27 mouse cellular contexts compared by ENCODE assay signal in the genomic region with DNA sequence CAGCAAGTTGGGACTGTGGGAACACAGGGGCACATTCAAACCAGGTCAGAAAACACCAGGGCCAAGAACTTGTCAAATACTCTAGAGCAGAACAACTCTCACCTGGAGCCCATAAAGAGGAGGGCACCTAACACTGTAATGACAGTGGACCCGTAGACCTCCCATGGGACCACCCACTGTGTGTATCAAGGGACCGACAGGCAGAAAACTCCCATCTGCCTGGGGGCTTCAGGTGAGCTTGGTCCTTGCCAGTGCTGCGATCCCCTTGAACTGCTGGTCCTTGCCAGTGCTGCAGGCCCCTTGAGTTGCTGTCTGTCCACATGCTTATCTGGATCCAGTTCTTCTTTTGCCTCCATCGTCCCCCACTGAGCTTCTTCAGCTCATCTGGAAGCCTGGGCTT.
DNase-seq lines count a peak whose midpoint lies in the region; ATAC-seq and TF ChIP-seq lines count a peak whose summit lies in the region.
"Had no signal": no experiment of that assay in that cellular context is flagged by ENCODE, and none has a peak within 500 bp of the region (broad histone marks: within the 10 kb centered on the region; RNA-seq: fewer than 3 reads in every experiment).

No protein-coding gene starts in this region.

- H3K27me3 ChIP-seq in hindbrain, embryonic 12.5 days: no peaks in the 10 kb centered on the region
- no peaks in the 10 kb centered on the region for H3K27me3 ChIP-seq in hindbrain, postnatal 0 days (ENCODE audit: insufficient read depth, low read length)
- H3K27me3 ChIP-seq in kidney, embryonic 16.5 days (ENCODE audit: insufficient read depth, low read length): no peaks in the 10 kb centered on the region
- H3K27me3 ChIP-seq in embryonic facial prominence, embryonic 10.5 days (replicated peaks; ENCODE audit: low read depth, poor library complexity, severe bottlenecking): peaks cover 18% of the 10 kb centered on the region
- H3K27me3 ChIP-seq in forebrain, embryonic 15.5 days: no peaks in the 10 kb centered on the region
- H3K27me3 ChIP-seq: embryonic facial prominence, embryonic 13.5 days; hindbrain, embryonic 15.5 days had no signal

- ATAC-seq in hindbrain, embryonic 12.5 days (ENCODE audit: low FRiP score): no peak
- no peak for ATAC-seq in hindbrain, postnatal 0 days
- ATAC-seq in kidney, embryonic 16.5 days (ENCODE audit: low FRiP score, low TSS enrichment): no peak
- no peak for ATAC-seq in forebrain, embryonic 15.5 days (replicated peaks)
- ATAC-seq: activated CD4-positive, CD25-positive, alpha-beta regulatory T cell, adult 4 months; forebrain, embryonic 16.5 days; inflammation-experienced regulatory T-cells, adult 6 months; intestine, embryonic 16.5 days had no signal

- H3K4me2 ChIP-seq in hindbrain, embryonic 12.5 days (replicated peaks): no peak overlapping the region
- H3K4me2 ChIP-seq in hindbrain, postnatal 0 days (ENCODE audit: low read depth, low read length): no peak overlapping the region
- no peak overlapping the region for H3K4me2 ChIP-seq in kidney, embryonic 16.5 days (replicated peaks; ENCODE audit: low read depth, low read length)
- H3K4me2 ChIP-seq in forebrain, embryonic 15.5 days (replicated peaks): no peak overlapping the region
- H3K4me2 ChIP-seq: embryonic facial prominence, embryonic 13.5 days; forebrain, embryonic 12.5 days; heart, embryonic 12.5 days; heart, embryonic 15.5 days; hindbrain, embryonic 15.5 days had no signal

- H3K4me3 ChIP-seq in hindbrain, embryonic 12.5 days: no peak overlapping the region
- H3K4me3 ChIP-seq in hindbrain, postnatal 0 days (ENCODE audit: low read length): no peak overlapping the region
- H3K4me3 ChIP-seq in kidney, embryonic 16.5 days (ENCODE audit: low read length): no peak overlapping the region
- H3K4me3 ChIP-seq in embryonic facial prominence, embryonic 10.5 days: no peak overlapping the region
- H3K4me3 ChIP-seq in forebrain, embryonic 15.5 days: no peak overlapping the region
- H3K4me3 ChIP-seq: embryonic facial prominence, embryonic 13.5 days; erythroblast, embryonic 14.5 days; forebrain, embryonic 12.5 days; heart, embryonic 12.5 days; heart, embryonic 15.5 days; hindbrain, embryonic 15.5 days had no signal

- TF ChIP-seq CTCF in hindbrain, postnatal 0 days (IDR thresholded peaks at IDR 0.05; ENCODE audit: low read depth): no peak

- 65% methylated on average over 4 of the region's 4 CpGs for whole genome bisulfite sequencing in hindbrain, embryonic 12.5 days
- 55% methylated on average over 4 of the region's 4 CpGs for WGBS in hindbrain, postnatal 0 days
- 56% methylated on average over 4 of the region's 4 CpGs for WGBS in kidney, embryonic 16.5 days
- whole genome bisulfite sequencing in embryonic facial prominence, embryonic 10.5 days: 81% methylated on average over 4 of the region's 4 CpGs
- WGBS in forebrain, embryonic 15.5 days: 77% methylated on average over 4 of the region's 4 CpGs

- no peaks in the 10 kb centered on the region for H3K9me3 ChIP-seq in hindbrain, embryonic 12.5 days (replicated peaks)
- H3K9me3 ChIP-seq in hindbrain, postnatal 0 days (ENCODE audit: low read length): no peaks in the 10 kb centered on the region
- 0 out of 2 replicates have a peak, but pooled peaks cover 4% of the 10 kb centered on the region for H3K9me3 ChIP-seq in kidney, embryonic 16.5 days (ENCODE audit: low read length)
- H3K9me3 ChIP-seq in embryonic facial prominence, embryonic 10.5 days: peaks cover 4% of the 10 kb centered on the region; the same call in 1 of the 2 replicates
- no peaks in the 10 kb centered on the region; the same call in 1 of the 2 replicates for H3K9me3 ChIP-seq in forebrain, embryonic 15.5 days
- H3K9me3 ChIP-seq: embryonic facial prominence, embryonic 13.5 days; forebrain, embryonic 12.5 days; heart, embryonic 15.5 days; hindbrain, embryonic 15.5 days had no signal

- H3K4me1 ChIP-seq in hindbrain, embryonic 12.5 days: peaks cover 50% of the 10 kb centered on the region
- peaks cover 13% of the 10 kb centered on the region; the same call in 1 of the 2 replicates for H3K4me1 ChIP-seq in hindbrain, postnatal 0 days (ENCODE audit: insufficient read depth, low read length)
- H3K4me1 ChIP-seq in kidney, embryonic 16.5 days (ENCODE audit: insufficient read depth, low read length): peaks cover 47% of the 10 kb centered on the region
- H3K4me1 ChIP-seq in embryonic facial prominence, embryonic 10.5 days: peaks cover 51% of the 10 kb centered on the region
- peaks cover 31% of the 10 kb centered on the region for H3K4me1 ChIP-seq in forebrain, embryonic 15.5 days

- H3K36me3 ChIP-seq in hindbrain, embryonic 12.5 days: no peaks in the 10 kb centered on the region
- no peaks in the 10 kb centered on the region for H3K36me3 ChIP-seq in hindbrain, postnatal 0 days (ENCODE audit: insufficient read depth, low read length)
- H3K36me3 ChIP-seq in kidney, embryonic 16.5 days (ENCODE audit: insufficient read depth, low read length): no peaks in the 10 kb centered on the region
- no peaks in the 10 kb centered on the region for H3K36me3 ChIP-seq in embryonic facial prominence, embryonic 10.5 days (replicated peaks)
- H3K36me3 ChIP-seq in forebrain, embryonic 15.5 days: no peaks in the 10 kb centered on the region
- H3K36me3 ChIP-seq: embryonic facial prominence, embryonic 13.5 days; forebrain, embryonic 12.5 days; heart, embryonic 12.5 days; heart, embryonic 15.5 days; hindbrain, embryonic 15.5 days had no signal

- peak; percentile 62 for DNase-seq in heart, adult 11 months
- DNase-seq in heart, adult 9 months (ENCODE audit: low spot score in 2 of 2): no peak
- DNase-seq in hindbrain, postnatal 0 days (ENCODE audit: low spot score): no peak
- DNase-seq in kidney, adult 9 months: no peak
- no peak for DNase-seq in embryonic facial prominence, embryonic 10.5 days (ENCODE audit: low spot score)
- DNase-seq: adrenal gland, adult 8-10 months; adrenal gland, postnatal 25 days; cerebellum, adult 11-12 months; cerebellum, adult 8-10 months; cerebellum, postnatal 36 days; gastrocnemius, postnatal 10 days; gastrocnemius, postnatal 36 days; heart, postnatal 10 days; heart, postnatal 36 days had no signal

- H3K27ac ChIP-seq in hindbrain, embryonic 12.5 days: peak overlapping the region; percentile 93
- no peak overlapping the region for H3K27ac ChIP-seq in hindbrain, postnatal 0 days
- peak overlapping the region; percentile 97; the same call in 1 of the 2 replicates for H3K27ac ChIP-seq in kidney, embryonic 16.5 days (ENCODE audit: low read length)
- peak overlapping the region; percentile 71 for H3K27ac ChIP-seq in embryonic facial prominence, embryonic 10.5 days (replicated peaks)
- H3K27ac ChIP-seq in forebrain, embryonic 15.5 days (replicated peaks): no peak overlapping the region
- H3K27ac ChIP-seq: heart, embryonic 15.5 days; hindbrain, embryonic 15.5 days had no signal

- no peak overlapping the region for H3K9ac ChIP-seq in hindbrain, embryonic 12.5 days
- H3K9ac ChIP-seq in hindbrain, postnatal 0 days (replicated peaks; ENCODE audit: low read length): no peak overlapping the region
- H3K9ac ChIP-seq in kidney, embryonic 16.5 days (replicated peaks; ENCODE audit: low read length): no peak overlapping the region
- no peak overlapping the region for H3K9ac ChIP-seq in forebrain, embryonic 15.5 days (replicated peaks)
- H3K9ac ChIP-seq: embryonic facial prominence, embryonic 13.5 days; forebrain, embryonic 12.5 days; heart, embryonic 12.5 days; heart, embryonic 15.5 days; hindbrain, embryonic 15.5 days had no signal

Comparison
In these comparisons a context has a peak if more than half of its experiments do, and no peak if none do; other contexts are left out.
1. H3K27ac ChIP-seq: peak in hindbrain, embryonic 12.5 days (single experiment), kidney, embryonic 16.5 days (single experiment) and embryonic facial prominence, embryonic 10.5 days (single experiment); none in hindbrain, postnatal 0 days (single experiment) and forebrain, embryonic 15.5 days (single experiment).